Mouse (Mus musculus) liver, embryonic 15.5 days (tissue): Measurements from ENCODE around the gene Map4k2. TPM values are rescaled to one million over a fixed set of nuclear protein-coding genes. Genes with fewer than 3 reads are reported as not detected.

Experiments
- ATAC-seq: fragments of 200-750 bp; cut with Nextera tagmentation; 2 replicates; pipeline ENCODE4 v1.8.0; 2017; ENCODE audit warnings: moderate number of reproducible peaks, mild to moderate bottlenecking, moderate library complexity; ENCODE audit not compliant: insufficient read depth
- H3K27ac ChIP-seq: fragments of 300-500 bp; sonication (generic); replicated peaks from 2 replicates; pipeline ENCODE4 v1.5.1; 2015; ENCODE audit warnings: mild to moderate bottlenecking, inconsistent platforms
- H3K27me3 ChIP-seq: fragments of 300-500 bp; sonication (generic); 2 replicates; pipeline ENCODE4 v1.6.1; 2015; ENCODE audit warnings: mild to moderate bottlenecking, inconsistent platforms
- H3K36me3 ChIP-seq: fragments of 300-500 bp; sonication (generic); replicated peaks from 2 replicates; pipeline ENCODE4 v1.6.1; 2015; ENCODE audit warnings: moderate library complexity, mild to moderate bottlenecking, inconsistent platforms
- H3K4me1 ChIP-seq: fragments of 300-500 bp; sonication (generic); replicated peaks from 2 replicates; pipeline ENCODE4 v1.6.1; 2015; ENCODE audit warnings: inconsistent platforms
- H3K4me2 ChIP-seq: fragments of 300-500 bp; sonication (generic); 2 replicates; pipeline ENCODE4 v1.6.1; 2015; ENCODE audit warnings: moderate library complexity, mild to moderate bottlenecking, inconsistent platforms
- H3K4me3 ChIP-seq: fragments of 300-500 bp; sonication (generic); replicated peaks from 2 replicates; pipeline ENCODE4 v1.5.1; 2015; ENCODE audit warnings: mild to moderate bottlenecking, inconsistent platforms
- H3K9ac ChIP-seq: fragments of 300-500 bp; sonication (generic); 2 replicates; pipeline ENCODE4 v1.6.1; 2015; ENCODE audit warnings: moderate library complexity, mild to moderate bottlenecking, inconsistent platforms
- H3K9me3 ChIP-seq: fragments of 300-500 bp; sonication (generic); replicated peaks from 2 replicates; pipeline ENCODE4 v1.6.1; 2016; ENCODE audit warnings: inconsistent platforms
- WGBS: fragments of 180-500 bp; shearing (Covaris S2); methylation state at CpG from one replicate; pipeline ENCODE4 v1.1.7; 2015; ENCODE audit warnings: mixed read lengths; ENCODE audit not compliant: insufficient replicate concordance; 5-methylcytosine and 5-hydroxymethylcytosine counted together
- polyA plus RNA-seq: library from polyadenylated mRNA; unstranded; fragments of >200 nt; fragmentation: Nextera tagmentation; extraction: Ambion mirVana; gene quantifications from 2 replicates; pipeline ENCODE4 v1.2.1, GENCODE M21; 2015

Gene Map4k2
- polyA plus RNA-seq, 1 experiment from 2014 or later: 7.7 TPM

DNA sequence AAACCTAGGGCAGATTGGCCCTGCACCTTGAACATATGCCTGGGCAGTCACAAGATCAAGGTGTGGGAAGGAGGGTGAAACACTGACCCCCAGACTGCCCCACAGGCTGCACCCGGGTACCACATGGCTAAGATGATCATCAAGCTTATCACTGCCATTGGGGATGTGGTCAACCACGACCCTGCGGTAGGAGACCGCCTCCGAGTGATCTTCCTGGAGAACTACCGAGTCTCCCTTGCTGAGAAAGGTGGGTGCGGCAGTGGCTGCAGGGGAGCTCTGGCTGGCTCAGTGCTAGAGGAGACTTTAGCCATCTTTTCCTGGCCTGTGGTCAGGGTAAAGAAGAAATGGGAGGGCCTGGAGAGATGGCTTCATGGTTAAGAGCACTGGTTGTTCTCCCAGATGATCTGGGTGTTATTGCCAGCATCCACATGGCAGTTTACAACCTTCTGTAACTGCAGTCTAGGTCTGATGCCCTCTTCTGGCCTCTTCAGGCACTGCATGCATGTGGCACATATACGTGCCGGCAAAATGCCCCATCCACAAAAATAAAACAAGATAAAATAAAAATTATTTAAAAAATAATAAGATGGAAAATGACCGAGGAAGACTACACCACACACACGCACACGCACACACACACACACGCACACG lies 51.9 kb downstream of the Map4k2 start:
- no peak for ATAC-seq
- 52% methylated on average over 14 of the region's 14 CpGs for WGBS

DNA sequence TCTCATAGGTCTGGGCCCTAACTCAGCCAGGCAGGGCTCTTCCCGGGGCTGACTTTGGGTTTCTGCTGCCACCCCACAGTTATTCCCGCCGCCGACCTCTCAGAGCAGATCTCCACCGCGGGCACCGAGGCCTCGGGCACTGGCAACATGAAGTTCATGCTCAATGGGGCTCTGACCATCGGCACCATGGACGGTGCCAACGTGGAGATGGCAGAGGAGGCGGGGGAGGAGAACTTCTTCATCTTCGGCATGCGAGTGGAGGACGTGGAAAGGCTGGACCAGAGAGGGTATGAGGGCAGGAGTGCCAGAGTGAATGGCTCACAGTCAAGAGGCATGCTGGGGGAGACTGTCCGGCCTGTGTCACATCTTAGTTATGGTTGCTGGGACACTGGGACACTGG lies 52.7 kb downstream of the Map4k2 start:
- H3K27ac ChIP-seq: no peak overlapping the region
- H3K36me3 ChIP-seq: no peaks in the 10 kb centered on the region
- no peak overlapping the region for H3K4me2 ChIP-seq
- peaks cover 21% of the 10 kb centered on the region for H3K27me3 ChIP-seq
- 78% methylated on average over 16 of the region's 16 CpGs for WGBS
- no peaks in the 10 kb centered on the region for H3K9me3 ChIP-seq
- H3K9ac ChIP-seq: no peak overlapping the region
- peaks cover 17% of the 10 kb centered on the region for H3K4me1 ChIP-seq
- ATAC-seq: no peak
- no peak overlapping the region for H3K4me3 ChIP-seq

More for the DNA sequence above, 51.9 kb downstream of the Map4k2 start:
- Histone ChIP-seq H3K27me3 (peaks cover 17% of the 10 kb centered on the region), H3K27ac (no peak overlapping the region), H3K9ac (no peak overlapping the region), H3K4me1 (peaks cover 13% of the 10 kb centered on the region; the same call in 1 of the 2 replicates), H3K4me3 (no peak overlapping the region), H3K4me2 (no peak overlapping the region), H3K9me3 (no peaks in the 10 kb centered on the region), H3K36me3 (no peaks in the 10 kb centered on the region)

DNA sequence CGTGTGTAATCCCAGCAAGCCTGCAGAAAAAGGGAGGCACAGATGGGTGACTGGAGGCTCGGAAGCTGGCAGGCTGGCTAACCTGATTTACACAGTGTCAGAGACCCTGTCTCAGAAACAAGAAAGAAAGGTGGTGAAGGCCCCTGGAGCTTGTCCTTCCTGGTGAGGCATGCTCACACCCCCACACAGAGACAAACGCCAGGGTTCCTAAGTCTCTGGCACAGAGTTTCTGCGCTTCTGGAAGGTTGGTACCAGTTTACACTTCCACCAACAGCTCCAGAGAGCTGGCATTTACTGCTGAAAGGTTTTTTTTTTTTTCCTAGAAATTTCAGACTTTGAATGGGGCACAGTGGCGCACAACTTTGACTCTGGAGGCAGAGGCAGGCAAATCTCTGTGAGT lies 55.3 kb downstream of the Map4k2 start:
- H3K9me3 ChIP-seq: no peaks in the 10 kb centered on the region
- peaks cover 27% of the 10 kb centered on the region for H3K4me1 ChIP-seq
- H3K4me2 ChIP-seq: no peak overlapping the region
- H3K27me3 ChIP-seq: peaks cover 41% of the 10 kb centered on the region
- H3K4me3 ChIP-seq: no peak overlapping the region
- H3K36me3 ChIP-seq: no peaks in the 10 kb centered on the region
- no peak overlapping the region for H3K9ac ChIP-seq
- no peak for ATAC-seq
- no peak overlapping the region for H3K27ac ChIP-seq
- WGBS: 76% methylated on average over 5 of the region's 5 CpGs

DNA sequence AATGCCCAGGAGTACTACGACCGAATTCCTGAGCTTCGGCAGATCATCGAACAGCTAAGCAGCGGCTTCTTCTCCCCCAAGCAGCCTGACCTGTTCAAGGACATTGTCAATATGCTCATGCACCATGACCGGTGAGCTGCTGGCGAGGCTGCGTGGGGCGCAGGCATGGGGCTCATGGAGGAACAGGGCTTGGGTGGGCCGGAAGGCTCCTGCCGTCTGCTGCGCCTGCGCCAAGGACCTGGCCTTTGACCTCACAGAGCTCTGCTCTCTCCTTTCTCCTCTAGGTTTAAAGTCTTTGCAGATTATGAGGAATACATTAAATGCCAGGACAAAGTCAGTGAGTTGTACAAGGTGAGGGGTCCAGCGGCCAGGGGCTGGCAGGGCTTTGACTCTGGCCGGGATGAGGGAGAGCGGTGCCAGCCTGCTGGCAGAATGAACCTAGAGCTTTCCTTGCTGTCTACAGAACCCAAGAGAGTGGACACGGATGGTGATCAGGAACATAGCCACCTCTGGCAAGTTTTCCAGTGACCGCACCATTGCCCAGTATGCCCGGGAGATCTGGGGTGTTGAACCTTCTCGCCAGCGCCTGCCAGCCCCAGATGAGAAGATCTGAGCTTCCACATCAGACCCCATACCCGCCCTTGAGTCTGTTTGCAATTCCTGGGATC lies 56.8 kb downstream of the Map4k2 start:
- 77% methylated on average over 22 of the region's 22 CpGs for WGBS
- no peaks in the 10 kb centered on the region for H3K9me3 ChIP-seq

DNA sequence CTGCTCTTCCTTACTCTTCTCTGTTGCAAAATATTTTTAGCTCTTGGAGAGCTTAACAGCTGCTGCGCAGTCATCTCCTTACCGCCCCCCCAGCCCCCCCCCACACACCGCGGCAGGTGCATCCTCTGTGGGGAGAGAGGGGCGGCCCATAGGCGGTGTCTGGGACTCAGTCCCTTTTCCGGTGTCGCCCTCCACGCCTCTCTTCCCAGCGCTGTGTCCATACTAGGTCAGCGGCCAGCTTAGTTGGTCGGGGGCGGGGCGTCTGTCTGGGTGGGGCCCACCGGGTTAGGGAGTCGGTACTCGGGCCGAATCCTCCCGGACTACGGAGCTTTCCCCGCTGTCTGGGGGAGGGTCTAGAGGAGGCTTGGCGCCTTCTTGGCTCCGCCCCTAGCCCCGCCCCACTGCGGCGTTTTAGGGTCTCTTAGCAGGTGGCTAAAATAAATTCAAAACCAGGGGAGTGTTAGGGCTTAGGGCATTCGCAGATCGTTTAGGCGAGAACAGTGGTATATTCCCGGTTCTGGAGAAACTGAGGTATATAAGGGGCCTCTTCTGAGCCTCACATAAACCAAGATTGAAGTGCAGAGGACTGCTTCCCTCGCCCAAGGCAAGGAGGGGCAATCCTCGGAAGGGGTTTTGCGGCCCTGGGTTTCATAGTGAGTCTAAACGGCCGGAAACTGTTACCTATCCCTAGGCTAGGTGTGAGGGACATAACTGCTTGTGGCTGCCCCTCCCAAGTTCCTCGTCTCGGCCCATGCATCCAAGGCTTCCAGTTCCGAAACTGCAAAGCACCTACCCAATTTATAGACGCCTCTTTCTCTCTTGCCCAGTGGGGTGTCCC lies 57.7 kb downstream of the Map4k2 start:
- Histone ChIP-seq H3K27me3 (peaks cover 56% of the 10 kb centered on the region), H3K27ac (peak overlapping the region; percentile 69), H3K4me1 (peaks cover 49% of the 10 kb centered on the region), H3K4me3 (peak overlapping the region; percentile 59), H3K36me3 (0 out of 2 replicates have a peak, but pooled peaks cover 5% of the 10 kb centered on the region), H3K9me3 (no peaks in the 10 kb centered on the region), H3K4me2 (peak overlapping the region; percentile 80), H3K9ac (peak overlapping the region; percentile 44; the same call in 1 of the 2 replicates)
- under 1% methylated on average over 39 of the region's 39 CpGs for WGBS
- ATAC-seq: peak; percentile 33

More for the DNA sequence above, 56.8 kb downstream of the Map4k2 start:
- H3K27me3 ChIP-seq: peaks cover 56% of the 10 kb centered on the region
- H3K36me3 ChIP-seq: no peaks in the 10 kb centered on the region
- H3K27ac ChIP-seq: no peak overlapping the region
- no peak overlapping the region for H3K4me3 ChIP-seq
- no peak overlapping the region for H3K9ac ChIP-seq
- H3K4me2 ChIP-seq: no peak overlapping the region
- no peak for ATAC-seq
- peaks cover 42% of the 10 kb centered on the region for H3K4me1 ChIP-seq

DNA sequence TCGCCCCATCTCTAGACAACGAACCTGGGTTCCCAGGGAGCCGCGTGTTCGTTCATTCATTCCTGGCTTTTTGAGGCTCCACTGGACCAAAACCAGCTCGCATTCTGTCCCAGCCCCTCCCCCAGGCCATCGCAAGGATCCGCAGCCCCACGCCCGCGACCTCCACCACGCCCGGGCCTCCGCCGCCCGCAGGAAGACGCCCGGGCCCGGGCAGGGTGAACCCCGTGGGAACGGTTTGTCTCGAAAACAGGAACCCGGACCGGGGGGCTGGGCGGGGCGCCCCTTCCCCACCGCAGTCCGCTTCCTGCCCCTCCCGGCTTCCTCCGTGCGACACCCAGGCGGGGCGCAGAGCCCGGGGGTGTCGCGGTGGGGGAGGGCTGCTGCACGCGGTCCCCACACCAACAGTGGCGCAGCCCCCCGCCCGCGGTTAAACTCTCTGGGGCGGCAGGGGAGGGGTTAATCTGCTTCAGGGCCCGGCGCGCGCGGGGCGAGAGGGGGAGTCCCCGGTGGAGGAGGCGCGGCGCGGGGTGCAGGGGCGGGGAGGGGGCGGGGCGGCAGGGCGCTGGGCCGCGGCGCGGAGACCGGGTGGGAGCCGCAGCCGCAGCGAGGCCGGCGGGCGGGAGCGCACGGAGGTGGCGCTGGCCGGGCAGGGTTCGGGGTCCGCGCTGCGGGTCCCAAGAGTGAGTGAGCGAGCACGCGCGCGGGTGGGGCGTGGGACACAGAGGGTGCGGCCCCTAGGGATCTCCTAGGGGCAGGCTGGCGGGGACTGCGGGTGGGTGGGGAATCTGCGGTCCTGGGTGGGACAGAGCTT lies 58.6 kb downstream of the Map4k2 start, which contains the start of gene Rasgrp2:
Gene Rasgrp2 (plus strand): TSS at position 56 of the 811 bp plus-strand sequence.
- WGBS: 1% methylated on average over 82 of the region's 87 CpGs
- Histone ChIP-seq H3K9me3 (no peaks in the 10 kb centered on the region), H3K36me3 (0 out of 2 replicates have a peak, but pooled peaks cover 10% of the 10 kb centered on the region), H3K9ac (peak within 1 kb of the TSS; percentile 44), H3K27ac (peak within 1 kb of the TSS; percentile 69), H3K4me3 (peak within 1 kb of the TSS; percentile 59), H3K4me1 (peaks cover 49% of the 10 kb centered on the region), H3K4me2 (peak within 1 kb of the TSS; percentile 80), H3K27me3 (peaks cover 56% of the 10 kb centered on the region)
- peak; percentile 8; the same call in 1 of the 2 replicates for ATAC-seq

DNA sequence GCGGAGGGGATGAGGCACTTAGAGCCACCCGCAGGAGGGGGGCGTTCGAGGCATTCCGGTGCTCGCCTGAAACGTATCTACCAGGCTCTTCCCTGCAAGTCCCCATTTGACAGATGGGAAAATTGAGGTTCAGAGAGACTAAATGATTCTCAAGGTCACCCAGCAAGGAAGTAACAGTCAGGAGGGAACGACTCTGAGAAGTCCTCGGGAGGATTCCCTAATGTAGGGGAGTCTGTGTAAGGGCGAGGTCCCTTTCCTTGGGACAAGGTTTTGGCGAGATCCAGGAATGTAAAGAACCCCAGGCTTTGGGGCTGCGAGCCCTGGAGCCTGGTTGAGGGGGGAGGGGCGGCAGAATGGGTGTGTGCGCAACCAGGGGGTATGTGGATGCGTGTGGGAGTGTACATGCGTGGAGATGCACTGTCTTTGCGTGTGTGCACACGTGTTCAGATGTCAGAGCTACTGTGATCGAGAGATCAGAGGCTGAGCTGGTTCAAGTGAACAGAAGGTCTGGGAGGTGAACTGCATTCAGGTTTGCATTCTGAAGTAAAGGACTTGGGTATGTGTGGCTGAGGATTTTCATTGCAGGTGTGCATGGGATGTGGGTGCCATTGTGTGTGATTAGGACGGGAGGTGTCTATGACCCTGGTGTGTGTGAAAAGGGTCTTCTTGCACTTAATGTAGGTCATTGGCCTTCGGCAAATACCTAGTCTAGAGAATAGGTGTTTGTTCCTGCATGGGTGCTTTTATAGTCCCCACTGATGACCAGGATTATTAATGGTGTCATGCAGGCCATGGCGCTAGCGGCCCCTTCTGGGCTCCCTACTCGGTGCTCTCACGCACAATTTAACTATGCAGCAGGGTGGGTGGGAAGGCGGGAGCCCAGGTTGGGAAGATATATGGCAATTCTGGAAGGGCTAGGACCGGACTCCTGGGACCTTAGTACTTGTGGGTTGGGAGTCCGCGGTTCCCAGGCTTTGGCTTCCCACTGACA lies 59.5 kb downstream of the Map4k2 start:
- peaks cover 49% of the 10 kb centered on the region for H3K4me1 ChIP-seq
- peaks cover 56% of the 10 kb centered on the region for H3K27me3 ChIP-seq
- 2% methylated on average over 29 of the region's 29 CpGs for WGBS
- no peak for ATAC-seq
- H3K4me3 ChIP-seq: peak overlapping the region; percentile 59
- H3K36me3 ChIP-seq: 0 out of 2 replicates have a peak, but pooled peaks cover 14% of the 10 kb centered on the region
- H3K9me3 ChIP-seq: no peaks in the 10 kb centered on the region
- H3K4me2 ChIP-seq: peak overlapping the region; percentile 80
- H3K27ac ChIP-seq: peak overlapping the region; percentile 69
- no peak overlapping the region; the same call in 1 of the 2 replicates for H3K9ac ChIP-seq

DNA sequence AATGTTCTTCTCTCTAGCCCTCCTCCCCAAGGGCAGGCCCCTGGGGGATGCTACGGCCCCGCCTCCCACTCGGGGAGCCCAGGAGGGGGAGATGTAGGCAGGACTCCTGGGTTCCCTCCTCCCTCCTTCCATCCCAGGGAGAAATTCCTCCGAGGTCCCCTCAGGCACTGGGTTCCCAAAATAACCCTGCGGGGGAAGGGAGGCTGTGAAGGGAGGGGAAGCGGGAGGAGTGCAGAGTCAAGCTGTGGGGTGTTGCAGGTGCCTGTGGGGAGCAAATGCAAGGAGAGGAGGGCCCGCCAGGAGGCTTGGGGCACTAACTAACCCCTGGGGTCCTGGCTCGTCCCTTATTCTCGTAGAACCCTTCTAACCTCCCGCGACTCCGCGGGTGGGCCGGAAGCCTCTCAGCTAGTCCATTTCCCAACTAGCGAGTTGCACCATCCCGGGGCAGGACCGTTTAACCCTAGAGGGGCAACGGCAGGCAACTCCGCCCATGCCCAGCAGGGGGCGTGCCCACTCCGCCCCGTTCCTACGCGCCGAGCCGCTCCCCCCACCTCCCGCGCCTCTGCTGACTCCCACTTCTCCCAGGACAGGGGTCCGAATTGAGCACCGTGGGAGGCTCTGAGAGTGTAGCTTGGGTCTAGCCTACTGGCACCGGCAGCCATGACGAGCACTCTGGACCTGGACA lies 60.3 kb downstream of the Map4k2 start:
- WGBS: under 1% methylated on average over 32 of the region's 32 CpGs
- H3K27me3 ChIP-seq: peaks cover 56% of the 10 kb centered on the region
- ATAC-seq: peak; percentile 45; the same call in 1 of the 2 replicates
- no peaks in the 10 kb centered on the region for H3K9me3 ChIP-seq
- 0 out of 2 replicates have a peak, but pooled peaks cover 14% of the 10 kb centered on the region for H3K36me3 ChIP-seq
- H3K4me3 ChIP-seq: peak overlapping the region; percentile 59
- H3K9ac ChIP-seq: no peak overlapping the region
- H3K4me1 ChIP-seq: peaks cover 49% of the 10 kb centered on the region
- H3K27ac ChIP-seq: peak overlapping the region; percentile 68
- H3K4me2 ChIP-seq: peak overlapping the region; percentile 80

DNA sequence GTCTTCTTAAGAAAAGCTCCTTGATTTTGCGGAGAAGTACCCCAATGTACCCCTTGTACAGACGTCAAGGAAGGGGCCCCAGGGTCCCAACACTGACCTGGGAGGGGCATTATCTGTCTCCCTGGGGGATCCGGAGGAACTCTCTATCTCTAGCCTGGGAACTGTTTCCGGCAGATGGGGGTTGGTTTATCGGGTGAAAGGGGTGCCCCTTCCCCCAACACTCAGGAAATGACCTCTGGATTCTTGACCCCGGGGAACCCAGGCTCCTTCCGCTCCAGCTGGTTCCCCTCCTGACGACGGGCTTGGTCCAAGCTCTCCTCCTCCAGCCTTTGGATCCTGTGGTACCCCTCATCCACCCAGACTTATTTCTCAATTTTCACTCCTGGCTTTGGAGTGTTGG lies 61.0 kb downstream of the Map4k2 start:
- peak overlapping the region; percentile 68 for H3K27ac ChIP-seq
- 4% methylated on average over 9 of the region's 9 CpGs for WGBS
- ATAC-seq: peak; percentile 20; the same call in 1 of the 2 replicates

More for the DNA sequence above, 61.0 kb downstream of the Map4k2 start:
- peaks cover 56% of the 10 kb centered on the region for H3K27me3 ChIP-seq
- H3K9ac ChIP-seq: no peak overlapping the region
- H3K36me3 ChIP-seq: 0 out of 2 replicates have a peak, but pooled peaks cover 17% of the 10 kb centered on the region
- H3K4me3 ChIP-seq: peak overlapping the region; percentile 59
- no peaks in the 10 kb centered on the region for H3K9me3 ChIP-seq
- peak overlapping the region; percentile 80 for H3K4me2 ChIP-seq
- H3K4me1 ChIP-seq: peaks cover 49% of the 10 kb centered on the region
